Mouse (Mus musculus): ENCODE data around the gene Scn3b. TPM values are rescaled to one million over a fixed set of nuclear protein-coding genes. Genes with fewer than 3 reads are reported as not detected.
A peak's percentile ranks its signal among the peaks of the same experiment; 100 is the strongest.

Gene Scn3b
- polyA plus RNA-seq, 1 experiment, result 7.2 TPM

- Histone ChIP-seq H3K9me3 (replicated peaks; ENCODE audit: control insufficient read depth, insufficient read depth, low read length, poor library complexity, severe bottlenecking) (no peaks in the 10 kb centered on the region), H3K36me3 (ENCODE audit: control insufficient read depth, insufficient read depth, low read length, poor library complexity, severe bottlenecking) (no peaks in the 10 kb centered on the region), H3K9ac (ENCODE audit: low read depth, poor library complexity, severe bottlenecking) (peak overlapping the region; percentile 17), H3K27ac (ENCODE audit: insufficient read depth, low read length) (peak overlapping the region; percentile 99), H3K4me3 (ENCODE audit: low read depth, low read length) (peak overlapping the region; percentile 60), H3K27me3 (ENCODE audit: control insufficient read depth, insufficient read depth, low read length, poor library complexity, severe bottlenecking) (no peaks in the 10 kb centered on the region), H3K4me1 (ENCODE audit: control insufficient read depth, insufficient read depth, low read length) (no peaks in the 10 kb centered on the region)
- TF ChIP-seq POLR2A (IDR thresholded peaks at IDR 0.05; ENCODE audit: insufficient read depth, low read length) (no peak), CTCF (IDR thresholded peaks at IDR 0.05; ENCODE audit: low read depth, low read length) (no peak), EP300 (IDR thresholded peaks at IDR 0.05; ENCODE audit: insufficient read depth, low read depth, low read length) (no peak)
Observed at GRCm38 (mm10) chr9:40241951-40242888, 26.8 kb upstream of the Scn3b start.

GRCm38 (mm10) chr9:40245466-40245865 lies 23.6 kb upstream of the Scn3b start:
- Histone ChIP-seq H3K27ac (ENCODE audit: insufficient read depth, low read length) (no peak overlapping the region), H3K27me3 (ENCODE audit: control insufficient read depth, insufficient read depth, low read length, poor library complexity, severe bottlenecking) (no peaks in the 10 kb centered on the region), H3K4me1 (ENCODE audit: control insufficient read depth, insufficient read depth, low read length) (no peaks in the 10 kb centered on the region), H3K36me3 (ENCODE audit: control insufficient read depth, insufficient read depth, low read length, poor library complexity, severe bottlenecking) (no peaks in the 10 kb centered on the region), H3K9ac (ENCODE audit: low read depth, poor library complexity, severe bottlenecking) (no peak overlapping the region), H3K4me3 (ENCODE audit: low read depth, low read length) (no peak overlapping the region), H3K9me3 (replicated peaks; ENCODE audit: control insufficient read depth, insufficient read depth, low read length, poor library complexity, severe bottlenecking) (peaks cover 3% of the 10 kb centered on the region; the same call in 1 of the 2 replicates)
- TF ChIP-seq POLR2A (IDR thresholded peaks at IDR 0.05; ENCODE audit: insufficient read depth, low read length), result no peak
- no peak for TF ChIP-seq CTCF (IDR thresholded peaks at IDR 0.05; ENCODE audit: low read depth, low read length)
- no peak for TF ChIP-seq EP300 (IDR thresholded peaks at IDR 0.05; ENCODE audit: insufficient read depth, low read depth, low read length)

- Histone ChIP-seq H3K4me3 (ENCODE audit: low read depth, low read length) (no peak overlapping the region), H3K4me1 (ENCODE audit: control insufficient read depth, insufficient read depth, low read length) (no peaks in the 10 kb centered on the region), H3K9ac (ENCODE audit: low read depth, poor library complexity, severe bottlenecking) (no peak overlapping the region), H3K27ac (ENCODE audit: insufficient read depth, low read length) (no peak overlapping the region), H3K36me3 (ENCODE audit: control insufficient read depth, insufficient read depth, low read length, poor library complexity, severe bottlenecking) (no peaks in the 10 kb centered on the region), H3K9me3 (replicated peaks; ENCODE audit: control insufficient read depth, insufficient read depth, low read length, poor library complexity, severe bottlenecking) (peaks cover 3% of the 10 kb centered on the region; the same call in 1 of the 2 replicates), H3K27me3 (ENCODE audit: control insufficient read depth, insufficient read depth, low read length, poor library complexity, severe bottlenecking) (no peaks in the 10 kb centered on the region)
- TF ChIP-seq EP300 (IDR thresholded peaks at IDR 0.05; ENCODE audit: insufficient read depth, low read depth, low read length), result no peak
- no peak for TF ChIP-seq POLR2A (IDR thresholded peaks at IDR 0.05; ENCODE audit: insufficient read depth, low read length)
- TF ChIP-seq CTCF (IDR thresholded peaks at IDR 0.05; ENCODE audit: low read depth, low read length), result no peak
Observed at GRCm38 (mm10) chr9:40245974-40246665, 22.9 kb upstream of the Scn3b start.

GRCm38 (mm10) chr9:40246702-40247101 lies 22.3 kb upstream of the Scn3b start:
- H3K27ac ChIP-seq (ENCODE audit: insufficient read depth, low read length), result no peak overlapping the region
- no peaks in the 10 kb centered on the region for H3K4me1 ChIP-seq (ENCODE audit: control insufficient read depth, insufficient read depth, low read length)
- peaks cover 3% of the 10 kb centered on the region; the same call in 1 of the 2 replicates for H3K9me3 ChIP-seq (replicated peaks; ENCODE audit: control insufficient read depth, insufficient read depth, low read length, poor library complexity, severe bottlenecking)
- TF ChIP-seq EP300 (IDR thresholded peaks at IDR 0.05; ENCODE audit: insufficient read depth, low read depth, low read length), result no peak
- TF ChIP-seq CTCF (IDR thresholded peaks at IDR 0.05; ENCODE audit: low read depth, low read length), result no peak
- TF ChIP-seq POLR2A (IDR thresholded peaks at IDR 0.05; ENCODE audit: insufficient read depth, low read length), result no peak
- H3K9ac ChIP-seq (ENCODE audit: low read depth, poor library complexity, severe bottlenecking), result no peak overlapping the region
- no peak overlapping the region for H3K4me3 ChIP-seq (ENCODE audit: low read depth, low read length)
- H3K36me3 ChIP-seq (ENCODE audit: control insufficient read depth, insufficient read depth, low read length, poor library complexity, severe bottlenecking), result no peaks in the 10 kb centered on the region
- no peaks in the 10 kb centered on the region for H3K27me3 ChIP-seq (ENCODE audit: control insufficient read depth, insufficient read depth, low read length, poor library complexity, severe bottlenecking)

- Histone ChIP-seq H3K4me3 (ENCODE audit: low read depth, low read length) (no peak overlapping the region), H3K27ac (ENCODE audit: insufficient read depth, low read length) (no peak overlapping the region), H3K36me3 (ENCODE audit: control insufficient read depth, insufficient read depth, low read length, poor library complexity, severe bottlenecking) (no peaks in the 10 kb centered on the region), H3K4me1 (ENCODE audit: control insufficient read depth, insufficient read depth, low read length) (no peaks in the 10 kb centered on the region), H3K9me3 (replicated peaks; ENCODE audit: control insufficient read depth, insufficient read depth, low read length, poor library complexity, severe bottlenecking) (peaks cover 5% of the 10 kb centered on the region; the same call in 1 of the 2 replicates), H3K27me3 (ENCODE audit: control insufficient read depth, insufficient read depth, low read length, poor library complexity, severe bottlenecking) (no peaks in the 10 kb centered on the region), H3K9ac (ENCODE audit: low read depth, poor library complexity, severe bottlenecking) (no peak overlapping the region)
- TF ChIP-seq EP300 (IDR thresholded peaks at IDR 0.05; ENCODE audit: insufficient read depth, low read depth, low read length), result no peak
- TF ChIP-seq CTCF (IDR thresholded peaks at IDR 0.05; ENCODE audit: low read depth, low read length), result no peak
- no peak for TF ChIP-seq POLR2A (IDR thresholded peaks at IDR 0.05; ENCODE audit: insufficient read depth, low read length)
Observed at GRCm38 (mm10) chr9:40249106-40249505, 19.9 kb upstream of the Scn3b start.
